Mouse (Mus musculus): Measurements from ENCODE around the gene Fbxo47.

The Fbxo47 gene

GRCm38 (mm10) chr11:97810356-97810755, 73.6 kb downstream of the Fbxo47 start:
- no peak for DNase-seq

GRCm38 (mm10) chr11:97809235-97810121, 74.5 kb downstream of the Fbxo47 start:
- DNase-seq: no peak

GRCm38 (mm10) chr11:97808621-97809234, 75.2 kb downstream of the Fbxo47 start:
- no peak for DNase-seq

- DNase-seq: no peak
Measured at GRCm38 (mm10) chr11:97808093-97808492, 75.9 kb downstream of the Fbxo47 start.

DNA sequence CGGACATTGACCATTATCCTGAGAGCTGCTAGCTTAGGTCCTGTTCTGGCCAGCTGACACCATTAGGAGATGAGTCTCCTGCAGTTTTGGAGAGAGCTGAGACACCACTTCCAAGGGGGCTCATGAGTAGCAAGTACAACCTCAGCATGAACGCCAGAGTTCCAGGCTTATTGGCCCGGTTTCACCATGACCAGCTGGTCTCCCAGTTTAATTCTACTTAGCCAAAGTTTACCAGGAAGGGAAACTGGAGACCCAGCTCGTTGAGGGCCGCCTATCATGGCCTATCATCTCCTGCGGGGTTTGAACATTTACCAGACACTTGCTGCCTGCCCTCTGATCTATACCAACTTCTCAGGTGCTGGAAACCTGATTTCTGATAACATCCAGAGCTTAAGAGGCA, 76.3 kb downstream of the Fbxo47 start:
- DNase-seq: no peak

DNA sequence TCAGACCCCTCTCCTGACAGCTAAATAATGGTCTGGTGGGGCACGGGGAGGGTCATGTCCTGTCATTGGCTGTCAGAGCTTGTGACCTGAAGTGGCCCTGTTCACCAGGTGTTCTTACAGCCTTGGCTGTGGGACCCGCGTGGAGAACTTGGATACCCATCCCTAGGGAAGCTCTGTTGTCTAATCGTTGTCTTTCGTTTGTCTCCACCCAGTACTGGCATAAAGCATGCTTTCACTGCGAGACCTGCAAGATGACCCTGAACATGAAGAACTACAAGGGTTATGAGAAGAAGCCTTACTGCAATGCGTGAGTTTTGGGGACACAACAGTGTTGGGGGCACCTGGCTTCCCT, 77.4 kb downstream of the Fbxo47 start:
- DNase-seq: no peak

- no peak for DNase-seq
Measured at GRCm38 (mm10) chr11:97805662-97806612, 78.0 kb downstream of the Fbxo47 start.

GRCm38 (mm10) chr11:97804841-97805661, 78.9 kb downstream of the Fbxo47 start:
- DNase-seq: no peak

DNA sequence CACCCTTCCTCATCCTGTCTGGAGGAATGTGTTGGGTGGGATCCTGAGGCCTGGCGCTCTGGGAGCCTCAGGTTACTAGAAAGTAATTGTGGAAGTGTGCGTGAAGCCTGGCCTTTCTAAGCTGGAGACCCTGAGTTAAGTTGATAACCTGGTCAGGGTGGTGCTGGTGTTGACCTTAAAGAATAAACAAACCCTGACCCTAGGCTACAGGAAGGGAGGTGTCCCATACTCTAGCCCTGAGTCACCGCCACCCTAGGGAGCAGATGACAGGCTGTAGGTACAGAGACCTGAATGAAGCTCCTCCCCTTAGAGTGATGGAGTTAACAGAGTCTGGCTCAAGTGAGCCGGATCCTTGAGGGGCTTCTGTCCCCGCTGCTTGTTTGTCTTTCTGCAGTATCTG, 80.1 kb downstream of the Fbxo47 start:
- no peak for DNase-seq

All from liver (tissue).